14 mouse cellular contexts compared by ENCODE assay signal in genomic region chr5:63034446-63034845, GRCm38 (mm10).
"Had no signal": no experiment of that assay in that cellular context is flagged by ENCODE, and none has a peak within 500 bp of the region (broad histone marks: within the 10 kb centered on the region; RNA-seq: fewer than 3 reads in every experiment).

No protein-coding gene starts in this region.

- DNase-seq: gastrocnemius, postnatal 14 days; gastrocnemius, postnatal 36 days; heart, adult 11 months; heart, adult 2 months; heart, postnatal 14 days; heart, postnatal 36 days; kidney, adult 11 months; kidney, adult 2 months; kidney, adult 9 months; kidney, postnatal 14 days; kidney, postnatal 36 days; layer of hippocampus, adult 9-11 months; layer of hippocampus, postnatal 36 days; left cerebral cortex, postnatal 4 days had no signal
